Mouse (Mus musculus): Measurements from ENCODE around the gene Klf1. TPM values are rescaled to one million over a fixed set of nuclear protein-coding genes. Genes with fewer than 3 reads are reported as not detected.

The Klf1 gene
- polyA plus RNA-seq, 1 experiment from 2014 or later: 149 TPM

DNA sequence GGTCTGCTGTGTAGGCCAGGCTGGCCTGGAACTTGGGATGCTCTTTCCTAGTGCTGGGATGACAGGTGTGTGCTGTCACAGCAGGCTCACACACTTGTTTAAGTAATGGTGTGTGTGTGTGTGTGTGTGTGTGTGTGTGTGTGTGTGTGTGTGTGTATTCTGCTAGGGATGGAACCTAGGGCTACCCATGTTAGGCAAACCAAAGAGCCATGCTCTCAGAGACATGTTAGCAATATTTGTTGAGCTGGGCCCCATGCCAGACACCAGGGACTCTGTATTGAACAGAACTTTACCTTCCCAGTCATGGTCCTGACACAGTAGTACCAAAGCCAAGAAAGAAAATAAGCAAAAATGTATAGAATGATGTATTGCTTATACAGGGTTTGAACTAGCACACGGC, 25.8 kb downstream of the Klf1 start:
- WGBS (ENCODE audit: insufficient replicate concordance): 87% methylated on average over 1 of the region's 1 CpGs
- ATAC-seq (peak; percentile 87), DNase-seq (peak; percentile 77)
- peaks cover 28% of the 10 kb centered on the region for H3K27me3 ChIP-seq (ENCODE audit: insufficient read depth, low read length)
- no peak overlapping the region for H3K4me3 ChIP-seq (ENCODE audit: low read depth, low read length)
- no peaks in the 10 kb centered on the region for H3K36me3 ChIP-seq (replicated peaks; ENCODE audit: insufficient read depth, low read length)
- H3K9me3 ChIP-seq (ENCODE audit: low read length): no peaks in the 10 kb centered on the region
- no peak for TF ChIP-seq EP300 (IDR thresholded peaks at IDR 0.05; ENCODE audit: low read depth)
- TF ChIP-seq CTCF (IDR thresholded peaks at IDR 0.05; ENCODE audit: low read depth): no peak
- peaks cover 4% of the 10 kb centered on the region; the same call in 1 of the 2 replicates for H3K4me1 ChIP-seq (ENCODE audit: insufficient read depth)
- H3K27ac ChIP-seq (ENCODE audit: low read depth): no peak overlapping the region
- no peak overlapping the region for H3K9ac ChIP-seq (replicated peaks)
- no peak overlapping the region for H3K4me2 ChIP-seq (ENCODE audit: low read depth, low read length)

DNA sequence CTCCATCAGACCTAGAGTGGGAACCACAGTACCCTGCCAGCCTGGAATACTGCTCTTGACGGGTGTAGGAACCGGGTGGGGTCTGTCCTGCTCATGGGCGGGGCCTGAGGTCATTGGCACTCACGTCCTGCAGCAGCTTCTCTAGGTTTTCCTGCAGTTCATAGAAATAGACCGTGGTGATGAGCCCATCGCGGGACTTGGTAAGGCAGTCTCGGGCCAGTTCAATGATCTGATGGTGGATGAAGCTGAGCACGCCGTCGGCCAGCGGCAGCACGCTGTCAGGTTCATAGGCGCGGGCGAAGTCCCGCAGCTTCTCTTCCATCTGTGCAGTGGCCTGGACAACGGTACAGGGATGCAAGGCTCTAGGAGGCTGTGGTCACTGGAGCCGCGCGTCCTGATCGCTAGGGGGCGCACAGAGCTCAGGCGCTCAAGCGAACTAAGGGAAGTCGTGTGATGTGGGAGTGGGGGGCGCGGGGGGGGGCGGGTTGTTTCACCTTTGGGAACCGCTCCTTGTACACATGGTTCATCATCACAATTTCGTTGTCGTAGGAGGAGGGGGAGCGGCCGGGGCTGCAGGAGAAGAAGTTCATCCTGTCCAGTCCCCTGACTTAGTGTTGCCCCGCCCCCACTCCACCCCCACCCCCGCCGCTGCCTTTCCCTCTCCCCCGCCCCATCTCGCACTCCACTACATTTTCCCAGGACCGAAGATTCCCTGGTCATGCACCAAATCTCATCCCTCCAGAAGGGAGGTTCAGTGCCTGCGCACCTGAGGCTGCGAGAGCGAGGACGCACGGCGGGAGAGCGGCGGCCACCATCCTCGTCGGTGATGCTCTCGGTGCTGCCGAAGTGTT, 27.0 kb downstream of the Klf1 start:
- H3K9me3 ChIP-seq (ENCODE audit: low read length): no peaks in the 10 kb centered on the region
- no peak overlapping the region for H3K4me3 ChIP-seq (ENCODE audit: low read depth, low read length)
- H3K36me3 ChIP-seq (replicated peaks; ENCODE audit: insufficient read depth, low read length): no peaks in the 10 kb centered on the region
- 5% methylated on average over 52 of the region's 52 CpGs for WGBS (ENCODE audit: insufficient replicate concordance)
- ATAC-seq (peak; percentile 55), DNase-seq (peak; percentile 83)
- H3K27ac ChIP-seq (ENCODE audit: low read depth): no peak overlapping the region
- peak overlapping the region; percentile 53 for H3K4me2 ChIP-seq (ENCODE audit: low read depth, low read length)
- no peak overlapping the region for H3K9ac ChIP-seq (replicated peaks)
- peaks cover 29% of the 10 kb centered on the region for H3K27me3 ChIP-seq (ENCODE audit: insufficient read depth, low read length)
- TF ChIP-seq CTCF (IDR thresholded peaks at IDR 0.05; ENCODE audit: low read depth) (peak; percentile 88), EP300 (IDR thresholded peaks at IDR 0.05; ENCODE audit: low read depth) (no peak)
- H3K4me1 ChIP-seq (ENCODE audit: insufficient read depth): peaks cover 4% of the 10 kb centered on the region; the same call in 1 of the 2 replicates

DNA sequence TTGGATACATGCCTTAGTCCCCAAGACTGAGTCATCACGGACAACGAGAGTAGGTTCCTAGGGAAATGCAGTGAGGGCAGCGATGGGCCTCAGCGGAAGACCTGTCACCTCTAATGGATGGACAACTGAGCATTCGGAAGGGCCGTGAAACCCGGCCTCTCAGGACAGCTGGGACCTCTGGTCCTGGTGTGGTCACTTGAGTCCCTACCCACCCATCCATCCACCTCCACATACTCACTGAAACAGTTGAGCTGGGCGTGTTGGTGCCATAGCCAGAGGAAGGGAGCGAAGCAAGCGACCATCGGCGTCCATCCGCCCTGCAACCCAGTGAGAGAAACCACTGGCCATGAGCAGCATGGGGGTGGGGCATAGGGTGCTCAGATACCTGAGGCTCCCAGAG, 28.9 kb downstream of the Klf1 start:
- no peak for ATAC-seq

DNA sequence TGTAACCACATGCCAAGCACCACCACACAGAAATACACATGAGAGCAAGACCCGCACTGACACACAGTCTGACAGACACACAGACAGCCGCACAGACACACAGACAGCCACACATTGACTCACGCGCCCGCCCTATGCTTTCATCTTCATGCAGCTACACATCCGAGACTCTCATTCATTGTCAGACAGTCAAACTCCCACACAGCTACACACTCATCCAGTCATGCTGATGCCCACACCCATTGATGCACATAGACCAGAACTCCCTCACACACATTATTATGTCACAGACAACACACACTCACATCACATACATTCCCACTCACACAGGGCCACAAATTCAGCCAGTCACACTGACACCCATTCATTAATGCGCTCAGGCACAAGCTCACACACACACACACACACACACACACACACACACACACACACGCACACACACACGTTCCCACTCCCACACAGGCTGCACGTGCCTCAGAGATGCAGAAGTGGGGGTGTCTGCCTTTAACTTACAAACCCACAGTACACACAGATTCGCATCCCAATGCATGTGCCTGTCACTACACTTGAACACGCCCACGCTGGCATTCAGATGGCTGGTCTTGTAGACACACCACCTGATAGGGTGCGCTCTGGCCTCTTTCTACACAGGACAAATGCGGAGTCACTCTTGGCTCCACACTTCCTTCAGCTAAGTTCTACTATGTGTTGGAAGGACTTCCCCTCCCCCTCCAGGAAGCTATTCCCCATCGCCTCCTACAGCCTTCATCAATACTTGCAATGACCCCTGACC, 32.2 kb downstream of the Klf1 start:
- Histone ChIP-seq H3K36me3 (replicated peaks; ENCODE audit: insufficient read depth, low read length) (no peaks in the 10 kb centered on the region), H3K4me1 (ENCODE audit: insufficient read depth) (no peaks in the 10 kb centered on the region; the same call in none of the 2 replicates), H3K27ac (ENCODE audit: low read depth) (no peak overlapping the region), H3K9ac (replicated peaks) (no peak overlapping the region), H3K4me2 (ENCODE audit: low read depth, low read length) (no peak overlapping the region), H3K4me3 (ENCODE audit: low read depth, low read length) (no peak overlapping the region), H3K9me3 (ENCODE audit: low read length) (no peaks in the 10 kb centered on the region), H3K27me3 (ENCODE audit: insufficient read depth, low read length) (peaks cover 70% of the 10 kb centered on the region)
- DNase-seq (no peak), ATAC-seq (no peak)
- TF ChIP-seq CTCF (IDR thresholded peaks at IDR 0.05; ENCODE audit: low read depth) (no peak), EP300 (IDR thresholded peaks at IDR 0.05; ENCODE audit: low read depth) (no peak)
- WGBS (ENCODE audit: insufficient replicate concordance): 66% methylated on average over 16 of the region's 16 CpGs

More for the DNA sequence above, 28.9 kb downstream of the Klf1 start:
- Histone ChIP-seq H3K4me1 (ENCODE audit: insufficient read depth) (peaks cover 4% of the 10 kb centered on the region; the same call in 1 of the 2 replicates), H3K4me2 (ENCODE audit: low read depth, low read length) (no peak overlapping the region), H3K27ac (ENCODE audit: low read depth) (no peak overlapping the region), H3K27me3 (ENCODE audit: insufficient read depth, low read length) (peaks cover 47% of the 10 kb centered on the region), H3K9me3 (ENCODE audit: low read length) (no peaks in the 10 kb centered on the region), H3K36me3 (replicated peaks; ENCODE audit: insufficient read depth, low read length) (no peaks in the 10 kb centered on the region), H3K9ac (replicated peaks) (no peak overlapping the region), H3K4me3 (ENCODE audit: low read depth, low read length) (no peak overlapping the region)
- no peak for TF ChIP-seq EP300 (IDR thresholded peaks at IDR 0.05; ENCODE audit: low read depth)
- no peak for TF ChIP-seq CTCF (IDR thresholded peaks at IDR 0.05; ENCODE audit: low read depth)
- DNase-seq: no peak
- WGBS (ENCODE audit: insufficient replicate concordance): 76% methylated on average over 13 of the region's 13 CpGs

DNA sequence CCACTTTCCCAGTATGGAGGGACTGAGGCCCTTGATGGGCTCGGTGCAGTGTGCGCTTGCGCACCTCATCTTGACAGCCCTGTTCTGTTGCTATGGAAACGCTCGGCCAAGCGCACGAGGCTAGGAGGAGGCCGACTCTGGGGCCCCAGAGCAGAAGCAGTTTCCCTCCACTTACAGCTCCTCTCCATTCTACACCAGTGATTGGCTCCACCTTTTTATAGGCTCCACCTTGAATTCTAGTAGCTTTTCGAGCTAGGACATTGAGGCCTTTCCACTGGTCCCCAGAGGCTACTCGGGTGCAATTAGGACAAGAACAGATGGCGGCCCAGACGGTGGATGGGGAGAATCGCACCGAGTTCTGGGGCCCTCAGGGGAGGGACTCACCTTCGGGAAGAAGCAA, 33.1 kb downstream of the Klf1 start:
- Histone ChIP-seq H3K9ac (replicated peaks) (no peak overlapping the region), H3K9me3 (ENCODE audit: low read length) (no peaks in the 10 kb centered on the region), H3K27ac (ENCODE audit: low read depth) (no peak overlapping the region), H3K4me2 (ENCODE audit: low read depth, low read length) (no peak overlapping the region), H3K4me3 (ENCODE audit: low read depth, low read length) (no peak overlapping the region), H3K36me3 (replicated peaks; ENCODE audit: insufficient read depth, low read length) (no peaks in the 10 kb centered on the region), H3K27me3 (ENCODE audit: insufficient read depth, low read length) (peaks cover 64% of the 10 kb centered on the region), H3K4me1 (ENCODE audit: insufficient read depth) (no peaks in the 10 kb centered on the region; the same call in none of the 2 replicates)
- WGBS (ENCODE audit: insufficient replicate concordance): 3% methylated on average over 15 of the region's 15 CpGs
- no peak for DNase-seq
- no peak for ATAC-seq
- TF ChIP-seq CTCF (IDR thresholded peaks at IDR 0.05; ENCODE audit: low read depth): no peak
- TF ChIP-seq EP300 (IDR thresholded peaks at IDR 0.05; ENCODE audit: low read depth): no peak

DNA sequence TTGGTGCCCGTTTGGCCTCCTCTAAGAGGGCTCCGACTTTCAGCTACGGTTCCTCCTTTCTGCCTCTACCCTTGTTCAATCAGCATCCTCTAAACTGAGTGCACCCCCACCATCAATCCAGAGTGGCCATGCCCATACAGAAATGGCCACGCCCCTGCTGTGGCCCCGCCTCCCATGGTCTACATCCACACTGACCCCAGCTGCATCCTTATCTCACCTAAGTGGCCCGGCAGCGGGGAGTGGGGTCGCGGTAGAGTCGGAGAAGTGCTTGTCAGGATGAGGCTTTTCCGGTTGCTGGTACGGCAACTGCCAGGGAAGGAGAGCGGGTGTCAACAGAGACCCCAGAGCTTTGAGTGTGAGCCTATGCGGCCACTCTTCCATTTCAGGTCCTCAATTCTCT, 33.8 kb downstream of the Klf1 start:
- Histone ChIP-seq H3K4me3 (ENCODE audit: low read depth, low read length) (no peak overlapping the region), H3K36me3 (replicated peaks; ENCODE audit: insufficient read depth, low read length) (no peaks in the 10 kb centered on the region), H3K4me1 (ENCODE audit: insufficient read depth) (no peaks in the 10 kb centered on the region; the same call in none of the 2 replicates), H3K27ac (ENCODE audit: low read depth) (no peak overlapping the region), H3K4me2 (ENCODE audit: low read depth, low read length) (no peak overlapping the region), H3K27me3 (ENCODE audit: insufficient read depth, low read length) (peaks cover 58% of the 10 kb centered on the region), H3K9ac (replicated peaks) (no peak overlapping the region), H3K9me3 (ENCODE audit: low read length) (no peaks in the 10 kb centered on the region)
- 3% methylated on average over 14 of the region's 14 CpGs for WGBS (ENCODE audit: insufficient replicate concordance)
- DNase-seq (no peak), ATAC-seq (no peak; the same call in 1 of the 2 replicates)
- TF ChIP-seq CTCF (IDR thresholded peaks at IDR 0.05; ENCODE audit: low read depth): no peak
- TF ChIP-seq EP300 (IDR thresholded peaks at IDR 0.05; ENCODE audit: low read depth): no peak
